Mouse (Mus musculus) bone marrow, adult 2 months (tissue): ENCODE measurements around the gene Prkcg.

Experiments used
- CTCF ChIP-seq: fragments of 200-500 bp; IDR thresholded peaks from 2 replicates; pipeline ENCODE4 v1.5.1; 2011; ENCODE audit warnings: low read length, control low read depth; ENCODE audit not compliant: control insufficient read depth, insufficient read depth
- POLR2A ChIP-seq: fragments of 200-500 bp; IDR thresholded peaks from 2 replicates; pipeline ENCODE4 v1.6.1; 2011; ENCODE audit warnings: low read depth, mild to moderate bottlenecking, control low read depth, low read length, borderline replicate concordance; ENCODE audit not compliant: control insufficient read depth

DNA sequence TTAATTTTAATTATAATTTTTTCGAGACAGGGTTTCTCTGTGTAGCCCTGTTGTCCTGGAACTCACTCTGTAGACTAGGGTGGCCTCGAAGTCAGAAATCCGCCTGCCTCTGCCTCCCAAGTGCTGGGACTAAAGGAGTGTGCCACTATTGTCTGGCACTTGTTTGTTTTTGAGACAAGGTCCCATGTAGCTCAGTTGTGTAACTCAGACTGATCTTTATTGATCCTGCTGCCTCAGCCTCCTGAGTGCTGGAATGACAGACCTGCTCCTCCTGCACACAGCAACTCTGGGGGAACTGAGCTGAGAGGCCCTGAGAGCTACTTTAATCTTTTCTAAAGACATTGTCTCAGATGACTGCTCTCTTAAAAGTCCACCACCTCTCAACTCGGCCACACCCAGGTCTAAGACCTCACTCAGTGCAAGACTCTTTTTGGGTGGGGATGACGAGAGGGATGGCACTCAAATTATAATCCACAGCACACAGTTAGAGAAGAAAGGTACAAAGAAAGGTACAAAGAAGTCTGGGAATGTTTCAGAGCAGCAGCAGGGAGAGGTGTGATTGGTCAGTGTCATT is 8.8 kb upstream of the Prkcg start:
- TF ChIP-seq CTCF (no peak), POLR2A (no peak)
